ENCODE assay signal across 13 mouse cellular contexts in the genomic region with DNA sequence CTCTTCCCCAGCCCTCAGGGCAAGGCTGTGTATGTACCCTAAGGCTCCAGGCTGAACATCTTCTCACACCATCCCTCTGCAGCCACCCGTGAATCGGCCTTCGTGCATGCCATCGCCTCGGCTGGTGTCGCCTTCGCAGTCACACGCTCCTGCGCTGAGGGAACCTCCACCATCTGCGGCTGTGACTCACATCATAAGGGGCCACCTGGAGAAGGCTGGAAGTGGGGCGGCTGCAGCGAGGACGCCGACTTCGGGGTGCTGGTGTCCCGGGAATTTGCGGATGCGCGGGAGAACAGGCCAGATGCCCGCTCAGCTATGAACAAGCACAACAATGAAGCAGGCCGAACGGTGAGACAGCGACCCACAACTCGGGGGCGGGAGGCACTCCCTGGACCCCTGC. TPM values are rescaled to one million over a fixed set of nuclear protein-coding genes. Genes with fewer than 3 reads are reported as not detected.
DNase-seq lines count a peak whose midpoint lies in the region; ATAC-seq lines count a peak whose summit lies in the region.
"Had no signal": no experiment of that assay in that cellular context is flagged by ENCODE, and none has a peak within 500 bp of the region (broad histone marks: within the 10 kb centered on the region; RNA-seq: fewer than 3 reads in every experiment).

No protein-coding gene starts in this region.

- 0 out of 2 replicates have a peak overlapping the region, but pooled peaks have one; percentile 55 for H3K4me3 ChIP-seq in embryonic facial prominence, embryonic 12.5 days
- H3K4me3 ChIP-seq in embryonic facial prominence, embryonic 10.5 days = no peak overlapping the region
- no peak overlapping the region for H3K4me3 ChIP-seq in midbrain, embryonic 10.5 days
- H3K4me3 ChIP-seq: limb, embryonic 15.5 days had no signal

- no peaks in the 10 kb centered on the region for H3K36me3 ChIP-seq in embryonic facial prominence, embryonic 12.5 days
- no peaks in the 10 kb centered on the region for H3K36me3 ChIP-seq in embryonic facial prominence, embryonic 10.5 days (replicated peaks)
- peaks cover 50% of the 10 kb centered on the region for H3K36me3 ChIP-seq in midbrain, embryonic 10.5 days
- H3K36me3 ChIP-seq: G1E; limb, embryonic 15.5 days had no signal

- no peak for DNase-seq in embryonic facial prominence, embryonic 10.5 days (ENCODE audit: low spot score)
- DNase-seq in left cerebral cortex, adult 18-20 months (ENCODE audit: low spot score in 2 of 2) = peak; percentile 69 to 72
- DNase-seq in left cerebral cortex, postnatal 4 days = no peak
- DNase-seq in midbrain, embryonic 10.5 days (ENCODE audit: low spot score) = no peak
- DNase-seq in right cerebral cortex, postnatal 14 days = peak; percentile 46
- no peak for DNase-seq in thymus, postnatal 14 days
- no peak for DNase-seq in thymus, postnatal 36 days
- DNase-seq: kidney, adult 18-20 months had no signal

- H3K9me3 ChIP-seq in embryonic facial prominence, embryonic 12.5 days = no peaks in the 10 kb centered on the region
- no peaks in the 10 kb centered on the region for H3K9me3 ChIP-seq in embryonic facial prominence, embryonic 10.5 days
- H3K9me3 ChIP-seq in midbrain, embryonic 10.5 days (replicated peaks) = no peaks in the 10 kb centered on the region
- H3K9me3 ChIP-seq: limb, embryonic 15.5 days; midbrain, embryonic 12.5 days had no signal

- intact Hi-C loops in left cerebral cortex, postnatal 4 days (cut with DNase I) = no loop called here

- no peak overlapping the region for H3K27ac ChIP-seq in embryonic facial prominence, embryonic 12.5 days
- H3K27ac ChIP-seq in embryonic facial prominence, embryonic 10.5 days (replicated peaks) = no peak overlapping the region
- H3K27ac ChIP-seq in midbrain, embryonic 10.5 days (replicated peaks) = peak overlapping the region; percentile 91
- H3K27ac ChIP-seq: limb, embryonic 15.5 days had no signal

- 50% methylated on average over 25 of the region's 25 CpGs for WGBS in embryonic facial prominence, embryonic 12.5 days
- 44% methylated on average over 25 of the region's 25 CpGs for WGBS in embryonic facial prominence, embryonic 10.5 days
- 41% methylated on average over 25 of the region's 25 CpGs for WGBS in midbrain, embryonic 10.5 days

- H3K4me2 ChIP-seq in embryonic facial prominence, embryonic 12.5 days (replicated peaks) = no peak overlapping the region

- peaks cover 67% of the 10 kb centered on the region for H3K27me3 ChIP-seq in embryonic facial prominence, embryonic 12.5 days
- peaks cover 95% of the 10 kb centered on the region for H3K27me3 ChIP-seq in embryonic facial prominence, embryonic 10.5 days (replicated peaks; ENCODE audit: low read depth, poor library complexity, severe bottlenecking)
- peaks cover 86% of the 10 kb centered on the region for H3K27me3 ChIP-seq in midbrain, embryonic 10.5 days (ENCODE audit: low read depth, poor library complexity, severe bottlenecking)

- no peak for ATAC-seq in embryonic facial prominence, embryonic 12.5 days (ENCODE audit: insufficient number of reproducible peaks, insufficient read depth, low FRiP score, low TSS enrichment)

- peaks cover 15% of the 10 kb centered on the region for H3K4me1 ChIP-seq in embryonic facial prominence, embryonic 12.5 days
- H3K4me1 ChIP-seq in embryonic facial prominence, embryonic 10.5 days = peaks cover 45% of the 10 kb centered on the region
- H3K4me1 ChIP-seq in midbrain, embryonic 10.5 days = peaks cover 77% of the 10 kb centered on the region

- no peak overlapping the region for H3K9ac ChIP-seq in embryonic facial prominence, embryonic 12.5 days
- H3K9ac ChIP-seq: limb, embryonic 15.5 days had no signal

RNA-seq across cellular contexts. Expression of gene Wnt3, which starts 37.3 kb away (rescaled TPM):
- 4.7 and 6.1 TPM in 2 replicates for polyA plus RNA-seq in embryonic facial prominence, embryonic 12.5 days (2016; fragmentation: Nextera tagmentation; extraction: Ambion mirVana)
- 3.7 and 4.3 TPM in 2 replicates for polyA plus RNA-seq in embryonic facial prominence, embryonic 10.5 days (2016; fragmentation: Nextera tagmentation; extraction: Ambion mirVana)
- total RNA-seq in left cerebral cortex, adult 18-20 months (2021) = under 1 TPM; 0.86 to 0.98 TPM
- 1 to 10 TPM; 2.5 to 2.8 TPM for total RNA-seq in left cerebral cortex, postnatal 4 days (2021)
- polyA plus RNA-seq in midbrain, embryonic 10.5 days (2016; fragmentation: Nextera tagmentation; extraction: Ambion mirVana) = 9.8 and 10.8 TPM in 2 replicates
- polyA plus RNA-seq: G1E; heart, embryonic 16.5 days had no signal

Comparison
In these comparisons a context has a peak if more than half of its experiments do, and no peak if none do; other contexts are left out.
1. DNase-seq: peak in left cerebral cortex, adult 18-20 months (2 of 2) and right cerebral cortex, postnatal 14 days (single experiment); none in embryonic facial prominence, embryonic 10.5 days (single experiment), left cerebral cortex, postnatal 4 days (single experiment), midbrain, embryonic 10.5 days (single experiment), thymus, postnatal 14 days (single experiment) and thymus, postnatal 36 days (0 of 2).